Mouse (Mus musculus) B cell, adult 62 days (primary cell): ENCODE data around the gene Etnk1. TPM values are rescaled to one million over a fixed set of nuclear protein-coding genes. Genes with fewer than 3 reads are reported as not detected.

Experiments
- total RNA-seq: library from RNA; stranded (reverse); gene quantifications from 4 replicates; pipeline ENCODE4 v1.2.4, GENCODE M21; 2023

The Etnk1 gene
- 157 to 165 TPM (median 160 TPM) in 4 replicates for total RNA-seq

GRCm38 (mm10) chr6:143166452-143167357 lies at the start of gene Etnk1:
Gene Etnk1 (plus strand): TSS chr6:143167221.

Other genes with a start within 250 kb of the Etnk1 start
- 0.17 to 1.0 TPM (median 0.20 TPM) in 4 replicates for gene St8sia1, start 202.8 kb upstream of the Etnk1 start, total RNA-seq
- gene C2cd5, start 67.1 kb upstream of the Etnk1 start, total RNA-seq, result 49.1 to 65.9 TPM (median 54.7 TPM) in 4 replicates